Mouse (Mus musculus) embryonic facial prominence, embryonic 15.5 days (tissue): Measurements from ENCODE around the gene Pptc7. TPM values are rescaled to one million over a fixed set of nuclear protein-coding genes. Genes with fewer than 3 reads are reported as not detected.
"Not testable (repeated sequence)": the region's sequence is repeated elsewhere in the genome, so short reads cannot be mapped to it uniquely, and the experiment has no call there.

Source experiments
- ATAC-seq: fragments of 200-750 bp; cut with Nextera tagmentation; 2 replicates; pipeline ENCODE4 v1.8.0; 2017; ENCODE audit warnings: low read depth, moderate TSS enrichment; ENCODE audit not compliant: insufficient number of reproducible peaks, low FRiP score, low TSS enrichment
- H3K27ac ChIP-seq: fragments of 300-500 bp; sonication (generic); replicated peaks from 2 replicates; pipeline ENCODE4 v1.5.1; 2015; ENCODE audit warnings: mild to moderate bottlenecking, inconsistent platforms
- H3K27me3 ChIP-seq: fragments of 300-500 bp; sonication (generic); 2 replicates; pipeline ENCODE4 v1.6.1; 2015; ENCODE audit warnings: inconsistent platforms
- H3K36me3 ChIP-seq: fragments of 300-500 bp; sonication (generic); 2 replicates; pipeline ENCODE4 v1.6.1; 2015; ENCODE audit warnings: mild to moderate bottlenecking, inconsistent platforms
- H3K4me1 ChIP-seq: fragments of 300-500 bp; sonication (generic); 2 replicates; pipeline ENCODE4 v1.6.1; 2015; ENCODE audit warnings: inconsistent platforms
- H3K4me2 ChIP-seq: fragments of 300-500 bp; sonication (generic); replicated peaks from 2 replicates; pipeline ENCODE4 v1.6.1; 2015; ENCODE audit warnings: mild to moderate bottlenecking, inconsistent platforms
- H3K4me3 ChIP-seq: fragments of 300-500 bp; sonication (generic); replicated peaks from 2 replicates; pipeline ENCODE4 v1.5.1; 2015; ENCODE audit warnings: mild to moderate bottlenecking, inconsistent platforms
- H3K9ac ChIP-seq: fragments of 300-500 bp; sonication (generic); 2 replicates; pipeline ENCODE4 v1.6.1; 2015; ENCODE audit warnings: inconsistent platforms
- H3K9me3 ChIP-seq: fragments of 300-500 bp; sonication (generic); replicated peaks from 2 replicates; pipeline ENCODE4 v1.6.1; 2016; ENCODE audit warnings: inconsistent platforms
- WGBS: fragments of 180-500 bp; shearing (Covaris S2); methylation state at CpG from one replicate; pipeline ENCODE4 v1.1.7; 2015; 5-methylcytosine and 5-hydroxymethylcytosine counted together
- polyA plus RNA-seq: library from polyadenylated mRNA; unstranded; fragments of >200 nt; fragmentation: Nextera tagmentation; extraction: Ambion mirVana; gene quantifications from 2 replicates; pipeline ENCODE4 v1.2.1, GENCODE M21; 2015

Gene Pptc7
- polyA plus RNA-seq, 1 experiment from 2014 or later, result 8.0 TPM

- Histone ChIP-seq H3K9me3 (no peaks in the 10 kb centered on the region), H3K27ac (peak overlapping the region; percentile 61), H3K4me2 (no peak overlapping the region), H3K4me1 (peaks cover 36% of the 10 kb centered on the region), H3K36me3 (peaks cover 8% of the 10 kb centered on the region; the same call in 1 of the 2 replicates), H3K27me3 (no peaks in the 10 kb centered on the region), H3K4me3 (no peak overlapping the region), H3K9ac (no peak overlapping the region)
- ATAC-seq, result no peak
- 64% methylated on average over 6 of the region's 6 CpGs for WGBS
Observed at GRCm38 (mm10) chr5:122304541-122304940, 20.4 kb downstream of the Pptc7 start.

GRCm38 (mm10) chr5:122305472-122305871 lies 21.3 kb downstream of the Pptc7 start:
- Histone ChIP-seq H3K9me3 (no peaks in the 10 kb centered on the region), H3K36me3 (peaks cover 10% of the 10 kb centered on the region; the same call in 1 of the 2 replicates), H3K9ac (no peak overlapping the region), H3K27ac (no peak overlapping the region), H3K4me1 (peaks cover 36% of the 10 kb centered on the region), H3K4me2 (no peak overlapping the region), H3K27me3 (no peaks in the 10 kb centered on the region), H3K4me3 (no peak overlapping the region)
- ATAC-seq, result no peak
- WGBS, result 89% methylated on average over 7 of the region's 7 CpGs

- no peaks in the 10 kb centered on the region for H3K9me3 ChIP-seq
- H3K4me1 ChIP-seq, result peaks cover 36% of the 10 kb centered on the region
- 88% methylated on average over 3 of the region's 3 CpGs for WGBS
- ATAC-seq, result no peak
- H3K27me3 ChIP-seq, result no peaks in the 10 kb centered on the region
- H3K4me3 ChIP-seq, result no peak overlapping the region
- H3K4me2 ChIP-seq, result no peak overlapping the region
- H3K36me3 ChIP-seq, result peaks cover 15% of the 10 kb centered on the region; the same call in 1 of the 2 replicates
- H3K27ac ChIP-seq, result no peak overlapping the region
- H3K9ac ChIP-seq, result no peak overlapping the region
Observed at GRCm38 (mm10) chr5:122306536-122306935, 22.4 kb downstream of the Pptc7 start.

DNA sequence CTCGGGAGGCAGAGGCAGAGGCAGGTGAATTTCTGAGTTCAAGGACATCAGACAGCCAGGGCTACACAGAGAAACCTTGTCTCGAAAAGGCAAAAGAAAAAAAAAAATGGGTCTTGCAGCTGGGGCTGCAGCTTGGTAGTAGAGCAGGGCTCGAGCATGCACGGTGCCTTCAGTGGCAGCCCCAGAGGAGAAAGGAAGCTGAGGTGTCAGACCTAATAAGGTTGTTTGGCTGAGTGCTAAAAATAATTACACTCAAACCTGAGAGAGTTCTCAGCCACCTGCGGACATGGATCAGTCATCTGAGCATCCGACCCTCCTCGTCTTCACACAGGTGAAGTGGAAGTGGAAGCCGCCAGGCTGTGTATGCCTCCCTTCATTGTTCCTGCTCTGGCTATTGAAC lies 26.5 kb downstream of the Pptc7 start:
- WGBS, result 87% methylated on average over 8 of the region's 8 CpGs
- Histone ChIP-seq H3K9me3 (no peaks in the 10 kb centered on the region), H3K27me3 (no peaks in the 10 kb centered on the region), H3K4me2 (no peak overlapping the region), H3K36me3 (peaks cover 15% of the 10 kb centered on the region; the same call in 1 of the 2 replicates), H3K4me1 (peaks cover 12% of the 10 kb centered on the region), H3K9ac (no peak overlapping the region), H3K4me3 (no peak overlapping the region), H3K27ac (no peak overlapping the region)
- ATAC-seq, result no peak

DNA sequence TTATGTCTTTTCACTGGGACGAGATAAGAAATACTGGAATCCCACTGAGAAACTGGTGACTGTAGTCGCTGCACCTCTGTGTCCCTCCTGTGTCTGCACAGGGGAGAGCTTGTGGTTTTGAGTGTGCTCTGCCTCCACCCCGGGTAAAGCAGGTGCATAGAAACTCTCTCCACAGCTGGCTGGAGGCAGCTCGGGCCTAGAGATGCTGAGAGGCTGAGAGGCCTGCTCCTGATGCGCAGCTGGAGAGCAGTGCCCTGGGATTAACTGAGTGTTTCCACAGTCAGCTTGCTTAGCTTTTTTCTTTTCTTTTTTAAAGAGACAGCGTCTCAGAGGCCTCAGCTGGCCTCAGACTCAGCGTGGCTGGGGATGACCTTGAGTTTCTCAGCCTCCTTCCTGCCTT lies 27.5 kb downstream of the Pptc7 start:
- ATAC-seq, result no peak
- no peak overlapping the region for H3K4me3 ChIP-seq
- no peak overlapping the region for H3K4me2 ChIP-seq
- peaks cover 11% of the 10 kb centered on the region for H3K4me1 ChIP-seq
- WGBS, result 66% methylated on average over 7 of the region's 7 CpGs
- H3K36me3 ChIP-seq, result peaks cover 16% of the 10 kb centered on the region
- H3K27ac ChIP-seq, result no peak overlapping the region
- H3K9me3 ChIP-seq, result no peaks in the 10 kb centered on the region
- H3K9ac ChIP-seq, result no peak overlapping the region
- no peaks in the 10 kb centered on the region for H3K27me3 ChIP-seq

- H3K36me3 ChIP-seq, result peaks cover 22% of the 10 kb centered on the region
- no peak overlapping the region for H3K4me3 ChIP-seq
- 87% methylated on average over 4 of the region's 4 CpGs for whole genome bisulfite sequencing
Observed at GRCm38 (mm10) chr5:122312346-122312745, 28.2 kb downstream of the Pptc7 start.

GRCm38 (mm10) chr5:122312942-122313684 lies 28.9 kb downstream of the Pptc7 start:
- Histone ChIP-seq H3K27ac (no peak overlapping the region), H3K9me3 (no peaks in the 10 kb centered on the region), H3K36me3 (peaks cover 26% of the 10 kb centered on the region), H3K4me2 (no peak overlapping the region), H3K9ac (no peak overlapping the region), H3K27me3 (no peaks in the 10 kb centered on the region), H3K4me1 (peaks cover 11% of the 10 kb centered on the region), H3K4me3 (no peak overlapping the region)
- ATAC-seq, result no peak
- WGBS, result 90% methylated on average over 17 of the region's 17 CpGs

More at GRCm38 (mm10) chr5:122312346-122312745, 28.2 kb downstream of the Pptc7 start:
- H3K9ac ChIP-seq, result no peak overlapping the region
- H3K4me1 ChIP-seq, result peaks cover 11% of the 10 kb centered on the region
- no peaks in the 10 kb centered on the region for H3K9me3 ChIP-seq
- no peaks in the 10 kb centered on the region for H3K27me3 ChIP-seq
- H3K27ac ChIP-seq, result no peak overlapping the region
- H3K4me2 ChIP-seq, result no peak overlapping the region
- ATAC-seq, result no peak

- H3K9ac ChIP-seq, result no peak overlapping the region
- 55% methylated on average over 20 of the region's 20 CpGs for WGBS
- no peak overlapping the region for H3K4me2 ChIP-seq
- peaks cover 19% of the 10 kb centered on the region for H3K36me3 ChIP-seq
- H3K27ac ChIP-seq, result peak overlapping the region; percentile 40
- peaks cover 11% of the 10 kb centered on the region for H3K4me1 ChIP-seq
- no peaks in the 10 kb centered on the region for H3K9me3 ChIP-seq
- no peak overlapping the region for H3K4me3 ChIP-seq
- no peaks in the 10 kb centered on the region for H3K27me3 ChIP-seq
- peak; percentile 90 for ATAC-seq
Observed at GRCm38 (mm10) chr5:122314966-122315667, 31.0 kb downstream of the Pptc7 start.

- 74% methylated on average over 11 of the region's 11 CpGs for WGBS
- Histone ChIP-seq H3K4me2 (no peak overlapping the region), H3K9me3 (no peaks in the 10 kb centered on the region), H3K4me1 (peaks cover 11% of the 10 kb centered on the region), H3K27ac (no peak overlapping the region), H3K9ac (no peak overlapping the region), H3K4me3 (no peak overlapping the region), H3K27me3 (no peaks in the 10 kb centered on the region), H3K36me3 (peaks cover 30% of the 10 kb centered on the region)
- ATAC-seq, result no peak
Observed at GRCm38 (mm10) chr5:122317329-122318045, 33.3 kb downstream of the Pptc7 start.

DNA sequence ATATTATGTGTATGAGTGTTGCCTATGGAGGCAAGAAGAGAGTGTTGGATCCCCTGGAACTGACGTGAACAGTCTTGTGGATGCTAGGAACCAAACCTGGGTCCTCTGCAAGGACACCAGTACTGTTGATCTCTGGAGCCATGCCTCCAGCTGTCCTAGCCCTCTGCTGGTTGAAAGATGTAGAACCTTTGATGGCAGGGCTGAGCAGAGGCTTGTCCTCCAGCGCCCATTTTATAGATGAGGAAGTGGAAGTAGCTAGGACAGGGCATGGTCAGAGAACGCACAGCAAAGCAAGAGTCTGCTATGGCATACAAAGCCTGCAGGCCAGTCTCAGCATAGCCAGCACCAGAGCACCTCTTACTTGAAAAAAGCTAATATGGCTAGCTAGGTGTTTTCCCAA lies 33.9 kb downstream of the Pptc7 start:
- 72% methylated on average over 3 of the region's 3 CpGs for WGBS
- peaks cover 32% of the 10 kb centered on the region for H3K36me3 ChIP-seq
- H3K27ac ChIP-seq, result no peak overlapping the region
- 0 out of 2 replicates have a peak overlapping the region, but pooled peaks have one; percentile 4 for H3K9ac ChIP-seq
- no peak overlapping the region for H3K4me2 ChIP-seq
- H3K4me3 ChIP-seq, result no peak overlapping the region
- no peaks in the 10 kb centered on the region for H3K9me3 ChIP-seq
- no peaks in the 10 kb centered on the region for H3K27me3 ChIP-seq
- H3K4me1 ChIP-seq, result peaks cover 11% of the 10 kb centered on the region
- ATAC-seq, result no peak

DNA sequence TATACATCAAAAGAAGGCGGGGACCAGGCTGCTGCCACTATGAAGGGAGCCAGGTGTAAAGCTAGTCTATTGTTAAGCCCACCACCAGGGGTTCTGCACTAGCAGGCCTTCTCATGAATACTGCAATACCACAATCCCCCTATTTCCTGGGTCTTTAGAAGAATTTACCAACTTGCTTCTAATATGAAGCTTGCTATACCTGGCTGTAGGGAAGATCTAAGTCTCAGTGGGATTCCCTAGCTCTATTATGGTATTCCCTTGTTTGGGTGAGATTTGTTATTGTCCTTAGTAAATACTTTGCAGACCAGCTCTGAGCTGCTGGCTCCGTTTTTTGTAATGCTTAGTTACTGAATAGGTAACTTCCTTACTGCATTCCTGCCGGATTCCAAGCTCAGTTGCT lies 34.8 kb downstream of the Pptc7 start:
- not testable (repeated sequence) for H3K9ac ChIP-seq, H3K4me3 ChIP-seq, H3K9me3 ChIP-seq, H3K27me3 ChIP-seq, ATAC-seq, H3K4me2 ChIP-seq
- peak overlapping the region; percentile 12; the same call in 1 of the 2 replicates for H3K27ac ChIP-seq
- WGBS, result 58% methylated on average over 3 of the region's 3 CpGs
- H3K36me3 ChIP-seq, result peaks cover 35% of the 10 kb centered on the region
- H3K4me1 ChIP-seq, result peaks cover 11% of the 10 kb centered on the region
